Mouse (Mus musculus) midbrain, embryonic 11.5 days (tissue): ENCODE data around the gene Cc2d1b. TPM values are rescaled to one million over a fixed set of nuclear protein-coding genes. Genes with fewer than 3 reads are reported as not detected.

Source experiments
- ATAC-seq: fragments of 200-750 bp; cut with Nextera tagmentation; 2 replicates; pipeline ENCODE4 v1.8.0; 2017; ENCODE audit warnings: moderate TSS enrichment, moderate library complexity; ENCODE audit not compliant: low FRiP score
- DNase-seq: peaks from one replicate; pipeline ENCODE4 v3.0.0; 2015; ENCODE audit warnings: low spot score; ENCODE audit errors: missing footprints
- H3K27ac ChIP-seq: fragments of 300-500 bp; sonication (generic); 2 replicates; pipeline ENCODE4 v1.5.1; 2014; ENCODE audit warnings: low read depth, low read length
- H3K27me3 ChIP-seq: fragments of 300-500 bp; sonication (generic); 2 replicates; pipeline ENCODE4 v1.6.1; 2014; ENCODE audit warnings: mild to moderate bottlenecking, low read length, moderate library complexity, mixed read lengths; ENCODE audit not compliant: control insufficient read depth, insufficient read depth
- H3K36me3 ChIP-seq: fragments of 300-500 bp; sonication (generic); 2 replicates; pipeline ENCODE4 v1.6.1; 2014; ENCODE audit warnings: mild to moderate bottlenecking, low read length, moderate library complexity, mixed read lengths; ENCODE audit not compliant: control insufficient read depth, insufficient read depth
- H3K4me1 ChIP-seq: fragments of 300-500 bp; sonication (generic); 2 replicates; pipeline ENCODE4 v1.6.1; 2014; ENCODE audit warnings: low read length; ENCODE audit not compliant: control insufficient read depth, insufficient read depth
- H3K4me2 ChIP-seq: fragments of 300-500 bp; sonication (generic); 2 replicates; pipeline ENCODE4 v1.6.1; 2014; ENCODE audit warnings: mild to moderate bottlenecking, moderate library complexity
- H3K4me3 ChIP-seq: fragments of 300-500 bp; sonication (generic); 2 replicates; pipeline ENCODE4 v1.5.1; 2014; ENCODE audit warnings: low read depth, low read length
- H3K9ac ChIP-seq: fragments of 300-500 bp; sonication (generic); 2 replicates; pipeline ENCODE4 v1.6.1; 2014; ENCODE audit warnings: low read length
- H3K9me3 ChIP-seq: fragments of 300-500 bp; sonication (generic); 2 replicates; pipeline ENCODE4 v1.6.1; 2016; ENCODE audit warnings: low read length; ENCODE audit not compliant: control insufficient read depth
- WGBS: fragments of 180-500 bp; shearing (Covaris S2); extraction: QIAGEN DNeasy Blood & Tissue Kit; methylation state at CpG from one replicate; pipeline ENCODE4 v1.1.7; 2014; 5-methylcytosine and 5-hydroxymethylcytosine counted together
- polyA plus RNA-seq: library from polyadenylated mRNA; unstranded; fragments of >200 nt; fragmentation: Nextera tagmentation; extraction: Ambion mirVana; gene quantifications from 2 replicates; pipeline ENCODE4 v1.2.1, GENCODE M21; 2014

Cc2d1b gene
- 15.3 and 19.8 TPM in 2 replicates for polyA plus RNA-seq

DNA sequence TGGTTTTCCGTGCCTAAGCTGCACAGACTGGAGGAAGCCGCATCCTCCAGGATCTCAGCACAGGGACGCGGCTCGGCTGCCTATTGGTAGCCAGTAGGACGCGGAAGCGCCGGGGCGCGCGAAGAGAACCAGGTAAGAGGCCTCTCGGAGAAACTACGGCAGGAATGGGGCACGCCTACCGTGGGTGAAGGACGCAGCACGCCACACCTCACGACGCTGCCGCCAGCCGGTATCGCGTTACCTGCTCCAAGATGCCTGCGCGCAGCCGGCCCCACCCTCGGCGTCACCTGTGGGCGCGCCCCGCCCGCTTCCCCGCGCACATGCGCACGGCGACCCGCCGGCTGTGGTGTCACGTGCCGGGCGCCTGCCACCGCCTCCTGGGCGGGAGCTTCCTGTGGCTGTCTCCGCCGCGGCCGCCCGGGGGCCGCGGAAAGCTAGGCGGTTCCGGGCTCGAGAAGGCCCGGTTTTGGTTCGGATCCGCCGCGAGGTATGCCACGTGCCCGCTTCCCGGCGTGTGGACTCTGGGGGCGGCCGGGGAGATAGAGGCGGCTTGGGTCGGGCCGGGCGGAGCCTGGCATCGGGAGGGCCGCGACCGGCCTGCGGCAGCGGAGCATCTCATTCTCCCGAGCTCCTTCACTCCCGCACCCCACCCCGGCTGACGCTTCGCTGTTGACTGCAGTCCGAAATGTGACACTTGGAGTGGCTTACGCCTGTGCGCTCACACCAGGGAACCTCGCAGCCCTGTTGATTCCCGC is at the start of gene Cc2d1b:
Cc2d1b (plus strand) TSS at position 354 of the 755 bp plus-strand sequence.
- Histone ChIP-seq H3K36me3 (no peaks in the 10 kb centered on the region), H3K9me3 (no peaks in the 10 kb centered on the region), H3K4me3 (peak within 1 kb of the TSS; percentile 83), H3K4me2 (peak within 1 kb of the TSS; percentile 92), H3K27ac (peak within 1 kb of the TSS; percentile 57), H3K27me3 (no peaks in the 10 kb centered on the region), H3K9ac (peak within 1 kb of the TSS; percentile 95), H3K4me1 (peaks cover 8% of the 10 kb centered on the region; the same call in 1 of the 2 replicates)
- peak; percentile 98 for DNase-seq
- ATAC-seq = peak; percentile 95
- WGBS = under 1% methylated on average over 82 of the region's 86 CpGs

DNA sequence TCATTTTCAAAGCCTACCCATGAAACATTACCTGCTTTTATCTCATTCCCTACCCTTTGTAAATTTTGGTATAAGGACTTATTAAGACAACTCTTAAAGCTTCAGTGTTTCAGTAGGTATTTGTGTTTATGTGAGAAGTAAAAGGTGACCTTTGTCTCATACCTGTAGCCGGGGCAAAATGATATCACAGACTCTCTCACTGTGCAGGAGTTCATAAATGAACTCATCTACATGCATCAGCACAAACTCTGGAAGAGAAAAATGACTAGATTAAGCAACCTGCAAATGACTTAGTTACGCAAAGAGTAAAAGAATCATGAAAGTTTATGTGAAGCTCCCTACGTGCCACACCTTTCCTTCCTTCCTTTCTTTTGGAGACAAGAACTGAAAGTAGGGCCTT is 47.1 kb upstream of the Cc2d1b start:
- H3K4me2 ChIP-seq = no peak overlapping the region
- no peak overlapping the region for H3K27ac ChIP-seq
- DNase-seq (peak; percentile 69), ATAC-seq (no peak)
- 95% methylated on average over 3 of the region's 3 CpGs for WGBS
- no peak overlapping the region for H3K4me3 ChIP-seq
- peaks cover 3% of the 10 kb centered on the region; the same call in 1 of the 2 replicates for H3K4me1 ChIP-seq
- no peak overlapping the region for H3K9ac ChIP-seq
- peaks cover 12% of the 10 kb centered on the region for H3K36me3 ChIP-seq
- no peaks in the 10 kb centered on the region for H3K27me3 ChIP-seq
- H3K9me3 ChIP-seq = no peaks in the 10 kb centered on the region

DNA sequence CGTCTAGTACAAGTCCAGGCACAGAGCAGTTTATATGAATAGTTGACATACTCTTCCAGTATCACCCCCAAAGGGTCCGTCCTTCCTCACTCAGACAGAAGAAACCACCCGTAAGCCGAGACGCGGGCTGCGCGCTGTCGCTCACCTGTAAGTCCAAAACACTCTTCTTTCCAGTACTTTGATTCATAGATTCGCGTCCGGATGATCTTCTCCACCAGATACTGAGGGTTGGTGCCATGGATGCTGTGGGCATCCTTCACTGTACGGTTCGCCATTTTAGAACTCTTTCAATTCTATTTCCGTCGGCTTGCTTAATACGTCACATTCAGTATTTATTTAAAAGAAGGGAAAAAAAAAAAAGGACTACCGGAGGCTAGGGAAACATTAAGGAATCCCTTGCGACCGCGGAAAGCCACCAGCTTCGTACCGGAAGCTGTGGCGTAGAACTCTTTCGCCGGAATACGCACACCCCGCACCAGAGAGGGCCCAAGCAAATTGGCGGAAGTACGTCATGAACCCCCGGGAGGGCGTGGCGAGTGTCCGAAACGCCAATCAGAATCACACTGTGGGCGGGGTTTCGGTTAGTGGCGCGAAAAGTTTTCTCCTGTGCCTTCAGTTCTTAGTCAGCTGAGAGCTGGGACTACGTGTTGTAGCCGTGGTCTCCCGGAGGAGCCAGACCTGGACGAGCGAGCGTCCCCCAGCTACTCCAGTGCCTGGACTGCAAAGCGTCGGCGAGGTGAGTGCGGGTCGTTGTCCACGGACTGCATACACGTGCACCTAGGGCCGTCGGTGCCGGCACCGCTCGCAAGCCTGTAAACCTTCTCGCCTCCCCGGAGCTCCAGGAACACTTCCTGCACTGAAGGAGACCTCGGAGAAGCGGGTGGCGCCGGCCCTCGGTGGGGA is 40.6 kb upstream of the Cc2d1b start, which contains the start of the genes Prpf38a and Orc1:
Prpf38a (minus strand) TSS at position 497 of the 903 bp plus-strand sequence.
Orc1 (plus strand) TSS at position 584 of the 903 bp plus-strand sequence.
- Histone ChIP-seq H3K4me2 (peak within 1 kb of the TSS; percentile 79), H3K9ac (peak within 1 kb of the TSS; percentile 82), H3K27me3 (no peaks in the 10 kb centered on the region), H3K9me3 (no peaks in the 10 kb centered on the region), H3K4me3 (peak within 1 kb of the TSS; percentile 84), H3K27ac (peak within 1 kb of the TSS; percentile 67), H3K4me1 (peaks cover 6% of the 10 kb centered on the region), H3K36me3 (no peaks in the 10 kb centered on the region; the same call in 1 of the 2 replicates)
- WGBS = under 1% methylated on average over 64 of the region's 64 CpGs
- ATAC-seq = peak; percentile 100
- DNase-seq = peak; percentile 100

DNA sequence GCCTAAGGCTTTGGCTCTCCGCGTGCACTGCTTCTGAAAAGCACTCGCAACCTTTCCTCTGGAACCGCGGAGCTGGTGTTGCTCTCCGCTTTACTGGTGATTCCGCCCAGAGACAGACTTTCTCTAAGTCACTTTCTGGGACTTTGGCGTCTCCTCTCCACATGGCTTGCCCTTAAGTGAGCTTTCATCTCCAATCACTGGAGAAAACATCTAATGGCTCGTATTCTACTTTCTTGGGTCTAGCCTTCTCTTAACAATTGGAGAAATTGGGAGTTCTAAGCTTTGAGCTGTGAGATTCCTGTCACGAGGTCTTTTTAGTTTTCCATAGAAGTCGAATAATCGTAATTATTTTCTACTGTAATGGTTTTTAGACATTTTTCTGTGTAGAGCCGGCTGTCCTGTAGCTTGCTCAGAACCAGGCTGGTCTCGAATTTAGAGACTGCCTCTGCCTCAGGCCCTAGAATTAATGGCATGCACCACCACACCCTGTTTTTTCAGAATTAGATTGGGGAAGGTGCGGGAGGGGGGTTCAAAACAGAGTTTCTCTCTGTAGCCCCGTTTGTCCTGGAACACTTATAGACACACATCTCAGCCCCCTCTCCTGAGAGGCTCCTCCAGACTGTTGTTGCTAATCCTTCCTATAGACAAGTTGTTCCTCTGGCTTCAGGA is 39.9 kb upstream of the Cc2d1b start:
- WGBS = under 1% methylated on average over 16 of the region's 16 CpGs
- H3K4me1 ChIP-seq = peaks cover 6% of the 10 kb centered on the region
- H3K4me2 ChIP-seq = peak overlapping the region; percentile 79
- H3K9ac ChIP-seq = peak overlapping the region; percentile 76
- 0 out of 2 replicates have a peak, but pooled peaks have one; percentile 3 for ATAC-seq
- peak overlapping the region; percentile 84 for H3K4me3 ChIP-seq
- peak; percentile 91 for DNase-seq
- peak overlapping the region; percentile 67 for H3K27ac ChIP-seq
- H3K27me3 ChIP-seq = no peaks in the 10 kb centered on the region
- H3K36me3 ChIP-seq = no peaks in the 10 kb centered on the region; the same call in 1 of the 2 replicates
- H3K9me3 ChIP-seq = no peaks in the 10 kb centered on the region

DNA sequence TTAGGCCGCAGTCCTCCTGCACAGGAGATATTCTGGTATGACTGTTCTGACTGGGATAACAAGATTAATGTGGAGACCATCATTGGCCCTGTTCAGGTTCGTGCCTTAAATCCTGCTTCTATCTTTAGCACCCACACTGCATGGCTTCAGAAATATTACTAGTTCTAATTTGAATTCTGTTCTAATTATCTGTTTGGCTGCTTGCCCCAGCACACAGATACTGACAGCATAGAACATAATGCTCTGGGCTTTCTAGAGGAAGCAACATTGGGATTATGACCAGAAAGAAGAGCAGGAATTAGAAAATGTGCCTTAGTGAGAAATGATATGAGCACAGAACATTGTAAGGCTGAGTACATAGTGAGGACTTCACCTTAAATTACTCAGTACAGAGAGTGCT is 26.4 kb upstream of the Cc2d1b start:
- WGBS = 96% methylated on average over 2 of the region's 2 CpGs
- Histone ChIP-seq H3K36me3 (0 out of 2 replicates have a peak, but pooled peaks cover 3% of the 10 kb centered on the region), H3K9ac (no peak overlapping the region), H3K4me3 (no peak overlapping the region), H3K27ac (no peak overlapping the region), H3K9me3 (no peaks in the 10 kb centered on the region), H3K27me3 (no peaks in the 10 kb centered on the region), H3K4me2 (no peak overlapping the region), H3K4me1 (no peaks in the 10 kb centered on the region)
- DNase-seq = no peak
- ATAC-seq = no peak

DNA sequence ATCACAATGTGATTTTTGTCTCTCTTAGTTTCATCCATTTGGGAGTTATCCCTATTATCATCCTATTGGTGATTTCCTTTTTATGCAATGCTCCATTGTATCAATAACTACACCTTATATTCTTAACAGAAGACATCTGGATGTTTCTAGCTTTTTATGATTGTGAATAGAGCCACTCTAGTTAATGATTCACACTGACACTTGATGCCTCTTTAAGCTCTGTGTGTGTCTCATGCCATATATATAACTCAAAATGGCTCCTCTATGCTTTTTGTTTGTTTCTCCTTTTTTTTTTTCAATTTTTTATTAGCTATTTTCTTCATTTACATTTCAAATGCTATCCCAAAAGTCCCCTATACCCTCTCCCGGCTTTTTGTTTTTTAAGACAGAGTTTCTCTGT is 24.0 kb upstream of the Cc2d1b start:
- Histone ChIP-seq H3K9ac (no peak overlapping the region), H3K4me2 (no peak overlapping the region), H3K27me3 (no peaks in the 10 kb centered on the region), H3K9me3 (no peaks in the 10 kb centered on the region), H3K27ac (no peak overlapping the region), H3K4me1 (no peaks in the 10 kb centered on the region), H3K36me3 (peaks cover 5% of the 10 kb centered on the region), H3K4me3 (no peak overlapping the region)
- no peak for DNase-seq
- no peak for ATAC-seq
- 81% methylated on average over 1 of the region's 1 CpGs for WGBS

DNA sequence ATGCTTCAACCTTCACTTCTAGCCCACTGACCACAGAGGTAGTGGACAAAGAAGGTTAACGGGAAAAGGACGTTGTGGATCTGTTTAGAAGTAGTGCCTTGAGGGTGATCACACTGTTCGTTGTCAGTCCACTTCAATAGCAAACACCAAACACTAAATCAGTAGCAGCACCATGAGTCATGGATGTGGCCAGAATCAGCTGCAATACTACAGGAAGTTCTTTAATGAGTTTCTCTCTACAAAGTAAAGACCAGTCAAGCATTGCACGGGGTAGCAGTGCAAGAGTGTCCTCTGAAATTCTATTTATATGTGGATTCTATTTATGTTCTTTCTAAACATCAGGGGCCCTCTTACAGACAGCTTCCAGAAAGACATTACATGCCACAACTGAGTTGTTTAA is 21.4 kb upstream of the Cc2d1b start:
- Histone ChIP-seq H3K9me3 (no peaks in the 10 kb centered on the region), H3K9ac (no peak overlapping the region), H3K4me1 (no peaks in the 10 kb centered on the region), H3K36me3 (peaks cover 12% of the 10 kb centered on the region), H3K4me3 (no peak overlapping the region), H3K27me3 (no peaks in the 10 kb centered on the region), H3K27ac (no peak overlapping the region), H3K4me2 (no peak overlapping the region)
- DNase-seq (no peak), ATAC-seq (no peak)
- WGBS = 91% methylated on average over 4 of the region's 4 CpGs

DNA sequence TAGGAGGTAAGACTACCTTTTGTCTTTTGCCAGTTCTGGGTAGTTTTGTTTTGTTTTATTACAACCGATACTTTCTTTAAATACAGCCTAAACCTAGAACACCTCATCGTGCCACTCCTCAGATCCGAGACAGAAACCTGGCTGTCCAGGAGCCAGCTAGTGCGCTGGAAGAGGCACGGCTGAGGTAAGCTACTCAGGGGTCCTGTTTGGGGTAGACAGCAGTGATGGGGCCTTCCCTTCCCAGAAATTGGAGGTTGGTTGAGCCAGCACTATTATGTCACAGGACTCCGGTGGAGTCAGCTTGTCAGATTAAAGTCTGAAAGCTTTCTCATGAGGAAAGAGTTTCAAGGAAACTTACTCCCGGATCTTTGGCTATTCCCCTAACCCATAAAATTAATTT is 17.9 kb upstream of the Cc2d1b start:
- H3K36me3 ChIP-seq = peaks cover 17% of the 10 kb centered on the region
- 95% methylated on average over 7 of the region's 7 CpGs for WGBS

More for the DNA sequence above, 17.9 kb upstream of the Cc2d1b start:
- Histone ChIP-seq H3K4me3 (no peak overlapping the region), H3K4me1 (no peaks in the 10 kb centered on the region), H3K9me3 (no peaks in the 10 kb centered on the region), H3K9ac (no peak overlapping the region), H3K27me3 (no peaks in the 10 kb centered on the region), H3K27ac (no peak overlapping the region), H3K4me2 (no peak overlapping the region)
- DNase-seq (no peak), ATAC-seq (no peak)
